Mouse (Mus musculus) erythroid progenitor cell, adult 5-6 weeks (primary cell): Measurements from ENCODE around the gene Efnb3. TPM values are rescaled to one million over a fixed set of nuclear protein-coding genes. Genes with fewer than 3 reads are reported as not detected.

ENCODE experiments used
- ATAC-seq: replicated peaks from 2 replicates; pipeline ENCODE4 v1.8.0; 2016; ENCODE audit warnings: moderate number of reproducible peaks, mild to moderate bottlenecking, moderate TSS enrichment, inconsistent platforms; ENCODE audit not compliant: poor library complexity, low FRiP score, severe bottlenecking
- total RNA-seq, 2 experiments: library from RNA; stranded (forward) in 1 of 2; stranded (reverse) in 1 of 2; fragments of 150-400 nt in 1 of 2; fragments of 186-747, 209-891 nt in 1 of 2; gene quantifications; 2 replicates each; pipeline versions ENCODE4 v1.2.3 to v1.2.4; 2015 to 2017; ENCODE audit warnings: low replicate concordance in 2 of 2

Efnb3 gene
- total RNA-seq, 2 experiments from 2014 or later, result 1.1 to 2.5 TPM

- ATAC-seq, result no peak
Observed at GRCm38 (mm10) chr11:69525661-69526060, 34.3 kb downstream of the Efnb3 start.

GRCm38 (mm10) chr11:69523651-69524050, 36.4 kb downstream of the Efnb3 start:
- ATAC-seq, result no peak

- ATAC-seq, result no peak
Observed at GRCm38 (mm10) chr11:69521526-69522149, 38.4 kb downstream of the Efnb3 start.

- ATAC-seq, result no peak
Observed at GRCm38 (mm10) chr11:69519976-69520375, 40.0 kb downstream of the Efnb3 start.

- ATAC-seq, result no peak
Observed at GRCm38 (mm10) chr11:69516661-69517060, 43.3 kb downstream of the Efnb3 start.

- ATAC-seq, result no peak
Observed at GRCm38 (mm10) chr11:69516151-69516640, 43.8 kb downstream of the Efnb3 start.

- ATAC-seq, result peak; percentile 65
Observed at GRCm38 (mm10) chr11:69513840-69514239, 46.2 kb downstream of the Efnb3 start.

GRCm38 (mm10) chr11:69510796-69511496, 49.1 kb downstream of the Efnb3 start:
- peak; percentile 62 for ATAC-seq

Other genes starting within 250 kb of the Efnb3 start
- 107 and 135 TPM in 2 replicates for gene Cntrob, start 236.4 kb downstream of the Efnb3 start, total RNA-seq (2015; ENCODE audit: low replicate concordance)
- 77.5 and 113 TPM in 2 replicates for gene Cntrob, start 236.4 kb downstream of the Efnb3 start, total RNA-seq (2017; ENCODE audit: low replicate concordance)
- gene Trappc1, start 236.2 kb downstream of the Efnb3 start, total RNA-seq (2015; ENCODE audit: low replicate concordance), result 101 and 143 TPM in 2 replicates
- 48.5 and 72.5 TPM in 2 replicates for gene Trappc1, start 236.2 kb downstream of the Efnb3 start, total RNA-seq (2017; ENCODE audit: low replicate concordance)
- not detected in 2 replicates for gene Kcnab3, start 233.9 kb downstream of the Efnb3 start, total RNA-seq (2015; ENCODE audit: low replicate concordance)
- gene Kcnab3, start 233.9 kb downstream of the Efnb3 start, total RNA-seq (2017; ENCODE audit: low replicate concordance), result not detected in 2 replicates
- gene Rnf227, start 219.7 kb downstream of the Efnb3 start, total RNA-seq (2015; ENCODE audit: low replicate concordance), result 1.7 and 8.3 TPM in 2 replicates
- 3.9 and 6.5 TPM in 2 replicates for gene Rnf227, start 219.7 kb downstream of the Efnb3 start, total RNA-seq (2017; ENCODE audit: low replicate concordance)
- gene Chd3, start 190.8 kb downstream of the Efnb3 start, total RNA-seq (2015; ENCODE audit: low replicate concordance), result 21.0 and 33.2 TPM in 2 replicates
- gene Chd3, start 190.8 kb downstream of the Efnb3 start, total RNA-seq (2017; ENCODE audit: low replicate concordance), result 18.9 and 19.5 TPM in 2 replicates
- gene Naa38, start 164.7 kb downstream of the Efnb3 start, total RNA-seq (2015; ENCODE audit: low replicate concordance), result 26.8 and 31.7 TPM in 2 replicates
- 21.6 and 21.9 TPM in 2 replicates for gene Naa38, start 164.7 kb downstream of the Efnb3 start, total RNA-seq (2017; ENCODE audit: low replicate concordance)
- gene Cyb5d1, start 164.6 kb downstream of the Efnb3 start, total RNA-seq (2015; ENCODE audit: low replicate concordance), result 8.3 and 11.7 TPM in 2 replicates
- 25.7 and 32.5 TPM in 2 replicates for gene Cyb5d1, start 164.6 kb downstream of the Efnb3 start, total RNA-seq (2017; ENCODE audit: low replicate concordance)
- gene Tmem88, start 162.0 kb downstream of the Efnb3 start, total RNA-seq (2015; ENCODE audit: low replicate concordance), result not detected in 2 replicates
- gene Tmem88, start 162.0 kb downstream of the Efnb3 start, total RNA-seq (2017; ENCODE audit: low replicate concordance), result not detected in 2 replicates
- 6.5 and 11.7 TPM in 2 replicates for gene Kdm6b, start 146.5 kb downstream of the Efnb3 start, total RNA-seq (2015; ENCODE audit: low replicate concordance)
- 0.64 and 1.2 TPM in 2 replicates for gene Kdm6b, start 146.5 kb downstream of the Efnb3 start, total RNA-seq (2017; ENCODE audit: low replicate concordance)
- gene Dnah2, start 11.1 kb downstream of the Efnb3 start, total RNA-seq (2015; ENCODE audit: low replicate concordance), result not detected in 2 replicates
- 0.13 TPM in 1 of 2 replicates, not detected in the other for gene Dnah2, start 11.1 kb downstream of the Efnb3 start, total RNA-seq (2017; ENCODE audit: low replicate concordance)
- gene Wrap53, start 20.1 kb upstream of the Efnb3 start, total RNA-seq (2015; ENCODE audit: low replicate concordance), result 13.8 and 48.3 TPM in 2 replicates
- 13.5 and 18.4 TPM in 2 replicates for gene Wrap53, start 20.1 kb upstream of the Efnb3 start, total RNA-seq (2017; ENCODE audit: low replicate concordance)
- gene Trp53, start 20.2 kb upstream of the Efnb3 start, total RNA-seq (2015; ENCODE audit: low replicate concordance), result 38.2 and 75.9 TPM in 2 replicates
- 12.2 TPM in 2 replicates for gene Trp53, start 20.2 kb upstream of the Efnb3 start, total RNA-seq (2017; ENCODE audit: low replicate concordance)
- gene Atp1b2, start 45.7 kb upstream of the Efnb3 start, total RNA-seq (2015; ENCODE audit: low replicate concordance), result 20.9 and 36.5 TPM in 2 replicates
- 3.5 and 4.5 TPM in 2 replicates for gene Atp1b2, start 45.7 kb upstream of the Efnb3 start, total RNA-seq (2017; ENCODE audit: low replicate concordance)
- gene Shbg, start 57.7 kb upstream of the Efnb3 start, total RNA-seq (2015; ENCODE audit: low replicate concordance), result not detected in 2 replicates
- not detected in 2 replicates for gene Shbg, start 57.7 kb upstream of the Efnb3 start, total RNA-seq (2017; ENCODE audit: low replicate concordance)
- not detected in 2 replicates for gene Sat2, start 61.8 kb upstream of the Efnb3 start, total RNA-seq (2015; ENCODE audit: low replicate concordance)
- gene Sat2, start 61.8 kb upstream of the Efnb3 start, total RNA-seq (2017; ENCODE audit: low replicate concordance), result not detected in 2 replicates
- 18.0 and 24.9 TPM in 2 replicates for gene Fxr2, start 72.8 kb upstream of the Efnb3 start, total RNA-seq (2015; ENCODE audit: low replicate concordance)
- 42.4 and 44.2 TPM in 2 replicates for gene Fxr2, start 72.8 kb upstream of the Efnb3 start, total RNA-seq (2017; ENCODE audit: low replicate concordance)
- not detected in 2 replicates for gene Sox15, start 95.1 kb upstream of the Efnb3 start, total RNA-seq (2015; ENCODE audit: low replicate concordance)
- gene Sox15, start 95.1 kb upstream of the Efnb3 start, total RNA-seq (2017; ENCODE audit: low replicate concordance), result not detected in 2 replicates
- gene Mpdu1, start 102.4 kb upstream of the Efnb3 start, total RNA-seq (2015; ENCODE audit: low replicate concordance), result 12.2 and 16.2 TPM in 2 replicates
- 17.7 and 28.4 TPM in 2 replicates for gene Mpdu1, start 102.4 kb upstream of the Efnb3 start, total RNA-seq (2017; ENCODE audit: low replicate concordance)
- gene Cd68, start 105.9 kb upstream of the Efnb3 start, total RNA-seq (2015; ENCODE audit: low replicate concordance), result 65.0 and 66.7 TPM in 2 replicates
- gene Cd68, start 105.9 kb upstream of the Efnb3 start, total RNA-seq (2017; ENCODE audit: low replicate concordance), result 39.1 and 47.7 TPM in 2 replicates
- 233 and 247 TPM in 2 replicates for gene Eif4a1, start 112.2 kb upstream of the Efnb3 start, total RNA-seq (2015; ENCODE audit: low replicate concordance)
- gene Eif4a1, start 112.2 kb upstream of the Efnb3 start, total RNA-seq (2017; ENCODE audit: low replicate concordance), result 229 and 230 TPM in 2 replicates
- gene Senp3, start 121.9 kb upstream of the Efnb3 start, total RNA-seq (2015; ENCODE audit: low replicate concordance), result 32.3 and 41.8 TPM in 2 replicates
- gene Senp3, start 121.9 kb upstream of the Efnb3 start, total RNA-seq (2017; ENCODE audit: low replicate concordance), result 24.8 and 43.4 TPM in 2 replicates
- gene Tnfsf13, start 125.6 kb upstream of the Efnb3 start, total RNA-seq (2015; ENCODE audit: low replicate concordance), result 3.2 TPM in 1 of 2 replicates, not detected in the other
- gene Tnfsf13, start 125.6 kb upstream of the Efnb3 start, total RNA-seq (2017; ENCODE audit: low replicate concordance), result 4.1 TPM in 1 of 2 replicates, not detected in the other
- 1.3 and 7.2 TPM in 2 replicates for gene Tnfsf12, start 135.6 kb upstream of the Efnb3 start, total RNA-seq (2015; ENCODE audit: low replicate concordance)
- not detected in 2 replicates for gene Tnfsf12, start 135.6 kb upstream of the Efnb3 start, total RNA-seq (2017; ENCODE audit: low replicate concordance)
- gene Tnfsfm13, start 135.9 kb upstream of the Efnb3 start, total RNA-seq (2015; ENCODE audit: low replicate concordance), result 1.8 TPM in 1 of 2 replicates, not detected in the other
- gene Tnfsfm13, start 135.9 kb upstream of the Efnb3 start, total RNA-seq (2017; ENCODE audit: low replicate concordance), result 6.4 and 9.4 TPM in 2 replicates
- gene Polr2a, start 198.4 kb upstream of the Efnb3 start, total RNA-seq (2015; ENCODE audit: low replicate concordance), result 124 and 145 TPM in 2 replicates
- gene Polr2a, start 198.4 kb upstream of the Efnb3 start, total RNA-seq (2017; ENCODE audit: low replicate concordance), result 131 and 162 TPM in 2 replicates
- not detected in 2 replicates for gene Slc35g3, start 201.8 kb upstream of the Efnb3 start, total RNA-seq (2015; ENCODE audit: low replicate concordance)
- gene Slc35g3, start 201.8 kb upstream of the Efnb3 start, total RNA-seq (2017; ENCODE audit: low replicate concordance), result not detected in 2 replicates
- gene Zbtb4, start 205.7 kb upstream of the Efnb3 start, total RNA-seq (2015; ENCODE audit: low replicate concordance), result 2.9 and 3.8 TPM in 2 replicates
- gene Zbtb4, start 205.7 kb upstream of the Efnb3 start, total RNA-seq (2017; ENCODE audit: low replicate concordance), result 0.77 and 3.0 TPM in 2 replicates
- not detected in 2 replicates for gene Chrnb1, start 235.7 kb upstream of the Efnb3 start, total RNA-seq (2015; ENCODE audit: low replicate concordance)
- gene Chrnb1, start 235.7 kb upstream of the Efnb3 start, total RNA-seq (2017; ENCODE audit: low replicate concordance), result 0.77 TPM in 1 of 2 replicates, not detected in the other
- gene Fgf11, start 241.7 kb upstream of the Efnb3 start, total RNA-seq (2015; ENCODE audit: low replicate concordance), result not detected in 2 replicates
- not detected in 2 replicates for gene Fgf11, start 241.7 kb upstream of the Efnb3 start, total RNA-seq (2017; ENCODE audit: low replicate concordance)
- gene Tmem102, start 245.4 kb upstream of the Efnb3 start, total RNA-seq (2015; ENCODE audit: low replicate concordance), result not detected in 2 replicates
- gene Tmem102, start 245.4 kb upstream of the Efnb3 start, total RNA-seq (2017; ENCODE audit: low replicate concordance), result not detected in 2 replicates